Mouse (Mus musculus) c-Kit-positive CD71-negative TER-119-negative erythroid progenitor cells, embryonic 14.5 days (primary cell): ENCODE measurements around the gene Ush1g.

ENCODE experiments used
- DNase-seq: peaks from one replicate; pipeline ENCODE4 v3.0.0-alpha.2; 2013; ENCODE audit warnings: low read depth

Gene Ush1g

DNA sequence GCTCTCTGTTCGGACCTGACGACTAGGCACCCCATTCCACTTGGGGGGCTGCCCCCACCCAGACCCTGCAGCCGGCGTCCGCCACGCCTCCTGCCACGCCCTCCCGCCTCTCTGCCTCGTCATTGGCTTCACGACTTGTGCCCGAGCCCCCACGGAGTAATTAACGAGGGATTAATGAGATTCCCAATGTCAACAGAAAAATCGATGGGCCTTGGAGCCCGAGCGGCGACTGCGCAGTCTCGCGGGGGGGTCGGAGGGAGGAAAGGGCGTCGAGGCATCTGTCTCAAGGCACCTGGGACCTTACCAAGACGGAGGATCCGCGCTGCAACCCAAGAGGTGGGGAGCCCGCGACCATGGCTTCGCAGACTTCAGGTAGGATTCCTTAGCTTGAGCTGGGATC lies 12.7 kb upstream of the Ush1g start, which contains the start of gene Otop3:
Otop3 (plus strand) TSS at position 201 of the 400 bp plus-strand sequence.
- no peak for DNase-seq

- DNase-seq = no peak
These were observed 7.5 kb upstream of the Ush1g start for GRCm38 (mm10) chr11:115329339-115329738.

DNA sequence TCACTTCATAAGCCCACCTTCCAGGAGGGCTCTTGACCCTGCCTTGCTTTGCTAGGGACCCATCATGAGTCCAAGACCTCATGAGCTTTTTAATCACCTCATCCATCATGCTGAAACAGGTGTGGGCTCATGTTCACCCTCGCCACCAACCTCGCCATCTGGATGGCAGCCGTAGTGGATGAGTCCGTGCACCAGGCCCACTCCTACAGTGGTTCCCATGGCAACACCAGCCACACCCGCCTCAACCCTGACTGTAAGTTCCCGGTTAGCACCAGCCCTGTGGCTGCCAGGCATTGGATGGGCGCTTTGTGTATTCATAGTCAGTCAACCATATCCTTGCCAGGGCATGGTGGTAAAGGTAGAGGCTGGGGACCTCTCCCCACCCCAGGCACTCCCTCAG lies 4.9 kb upstream of the Ush1g start:
- DNase-seq = no peak

DNA sequence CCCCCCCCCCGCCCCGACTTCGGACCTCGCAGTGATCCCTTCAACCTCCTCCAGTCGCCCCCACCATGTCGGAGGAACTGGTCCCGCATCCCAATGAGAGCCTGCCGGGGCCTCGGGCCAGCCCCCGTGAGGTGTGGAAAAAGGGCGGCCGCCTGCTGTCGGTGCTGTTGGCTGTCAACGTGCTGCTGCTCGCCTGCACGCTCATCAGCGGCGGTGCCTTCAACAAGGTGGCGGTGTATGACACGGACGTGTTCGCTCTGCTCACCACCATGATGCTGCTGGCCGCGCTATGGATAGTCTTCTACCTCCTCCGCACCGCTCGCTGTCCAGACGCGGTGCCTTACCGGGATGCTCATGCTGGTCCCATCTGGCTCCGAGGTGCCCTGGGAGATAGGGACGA lies 1.5 kb upstream of the Ush1g start:
- no peak for DNase-seq

- no peak for DNase-seq
These were observed 2.0 kb downstream of the Ush1g start for GRCm38 (mm10) chr11:115319704-115320383.

- no peak for DNase-seq
These were observed 3.4 kb downstream of the Ush1g start for GRCm38 (mm10) chr11:115318245-115319027.

GRCm38 (mm10) chr11:115317204-115317603 lies 4.6 kb downstream of the Ush1g start:
- no peak for DNase-seq

DNA sequence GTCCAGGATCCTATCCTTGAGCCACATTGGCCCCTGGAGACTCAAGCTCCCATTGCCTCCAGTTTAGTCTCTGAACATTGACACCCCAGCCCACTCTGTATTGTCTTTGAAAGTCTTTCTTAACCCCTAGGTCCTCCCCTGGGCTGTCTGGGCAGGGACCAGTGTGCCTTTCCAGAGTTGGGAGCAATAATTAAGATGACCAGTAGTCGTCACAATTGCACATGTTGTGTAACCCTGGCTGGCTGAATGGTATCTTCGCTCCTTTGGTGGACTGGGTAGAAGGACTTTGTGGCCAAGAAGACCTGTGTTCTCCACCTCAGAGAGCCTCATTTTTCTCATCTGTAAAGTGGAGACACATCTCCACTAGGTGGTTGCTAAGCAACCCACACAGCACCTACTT lies 7.6 kb downstream of the Ush1g start:
- DNase-seq = no peak

DNA sequence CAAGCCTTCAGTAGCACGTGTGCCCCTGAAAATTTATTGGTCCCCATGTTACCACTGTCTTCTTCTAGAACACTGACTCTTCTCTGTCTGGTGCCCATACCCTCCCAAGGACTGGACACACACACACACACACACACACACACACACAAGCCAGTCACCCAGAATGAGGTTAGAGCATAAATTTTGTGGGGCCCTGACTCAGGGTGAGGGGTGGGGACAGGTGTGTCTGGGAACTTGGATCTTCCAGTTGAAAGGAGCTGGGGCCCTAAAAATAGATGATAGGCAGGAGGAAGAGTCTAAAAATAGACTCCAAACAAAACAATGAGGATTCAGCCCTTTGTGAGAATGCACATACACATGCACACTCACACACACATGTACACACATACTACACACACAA lies 13.1 kb downstream of the Ush1g start:
- DNase-seq = no peak

GRCm38 (mm10) chr11:115306863-115307262 lies 15.0 kb downstream of the Ush1g start, which contains the start of gene Otop2:
Otop2 (plus strand) TSS chr11:115307163.
- no peak for DNase-seq

GRCm38 (mm10) chr11:115303167-115303566 lies 18.7 kb downstream of the Ush1g start:
- DNase-seq = no peak

DNA sequence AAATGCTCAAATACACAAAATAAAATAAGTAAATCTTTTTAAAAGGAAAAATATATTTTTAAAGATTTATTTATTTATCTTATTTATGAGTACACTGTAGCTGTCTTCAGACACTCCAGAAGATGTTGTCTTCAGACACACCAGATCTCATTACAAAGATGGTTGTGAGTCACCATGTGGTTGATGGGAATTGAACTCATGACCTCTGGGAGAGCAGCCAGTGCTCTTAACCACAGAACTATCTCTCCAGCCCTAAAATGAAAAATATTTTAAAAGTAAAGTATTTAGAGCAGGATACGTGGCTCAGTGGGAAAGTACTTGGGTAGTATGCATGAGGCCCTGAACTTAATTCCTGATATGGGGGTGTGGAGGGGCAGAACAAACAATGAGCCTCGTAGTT lies 20.5 kb downstream of the Ush1g start:
- no peak for DNase-seq

DNA sequence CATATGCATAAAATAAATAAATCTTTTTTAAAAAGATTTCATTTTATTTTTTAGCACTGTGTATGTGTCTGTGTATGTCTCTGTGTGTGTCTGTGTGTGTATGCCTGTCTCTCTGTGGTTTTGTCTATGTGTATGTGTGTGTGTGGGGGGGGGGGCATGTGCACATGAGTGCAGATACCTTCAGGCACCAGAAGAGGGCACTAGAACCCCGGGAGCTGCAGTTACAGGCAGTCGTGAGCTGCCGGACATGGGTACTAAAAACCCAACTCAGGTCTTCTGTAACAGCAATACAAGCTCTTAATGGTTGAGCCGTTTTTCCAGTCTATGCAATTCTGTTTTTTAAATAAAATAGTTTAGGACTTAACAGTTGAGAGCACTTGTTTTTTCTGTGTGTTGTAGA lies 21.1 kb downstream of the Ush1g start:
- DNase-seq = no peak

- no peak for DNase-seq
These were observed 23.7 kb downstream of the Ush1g start for GRCm38 (mm10) chr11:115298160-115298559.

DNA sequence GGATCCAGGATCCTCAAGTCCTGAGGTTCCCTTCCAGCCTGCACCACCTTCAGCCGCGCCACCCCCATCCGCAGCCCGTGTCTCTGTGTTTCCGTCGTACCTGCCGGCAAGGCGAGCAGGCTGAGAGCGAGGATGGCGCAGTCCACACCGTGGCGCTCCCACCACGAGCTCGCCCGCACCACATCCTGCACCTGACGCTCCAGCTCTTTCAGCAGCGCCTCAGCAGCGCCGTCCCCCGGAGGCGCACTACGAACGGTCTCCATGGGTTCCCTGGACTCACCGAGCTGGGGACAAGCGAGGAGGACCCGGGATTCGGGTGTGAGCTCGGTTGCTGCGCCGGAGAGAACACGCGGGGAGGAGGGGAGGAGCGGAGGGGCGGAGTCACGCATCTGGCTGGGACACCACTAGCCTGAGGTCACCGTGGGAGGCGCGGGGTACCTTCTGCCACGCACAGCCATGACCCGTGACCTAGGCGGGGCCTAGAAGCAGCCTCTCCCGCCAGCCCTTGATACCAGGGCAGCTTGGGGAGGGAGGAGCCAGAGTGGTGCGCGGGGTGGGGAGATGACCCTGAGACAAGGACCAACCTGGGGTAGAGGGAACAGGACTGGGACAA lies 24.5 kb downstream of the Ush1g start, which contains the start of gene Fads6:
Fads6 (minus strand) TSS at position 450 of the 613 bp plus-strand sequence.
- no peak for DNase-seq

GRCm38 (mm10) chr11:115296471-115297210 lies 25.2 kb downstream of the Ush1g start:
- no peak for DNase-seq

DNA sequence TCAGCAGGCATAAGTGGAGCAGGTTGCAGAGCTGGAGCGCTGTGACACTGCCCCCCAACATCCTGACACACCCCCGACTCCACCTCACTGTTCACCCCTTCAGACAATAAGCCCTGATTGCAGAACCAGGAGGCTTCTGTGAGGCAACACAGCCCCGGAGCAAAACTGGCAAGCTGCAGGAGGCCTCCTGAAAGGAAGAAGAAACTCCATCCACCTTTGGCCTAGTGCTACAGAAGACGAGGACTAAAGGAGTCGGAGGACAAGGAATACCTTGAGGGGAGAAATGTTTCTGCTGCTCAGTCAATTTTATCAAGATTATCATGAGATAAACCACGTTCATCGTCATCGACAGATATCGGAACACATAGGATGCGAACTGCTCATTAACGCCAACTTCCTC lies 25.9 kb downstream of the Ush1g start:
- no peak for DNase-seq

DNA sequence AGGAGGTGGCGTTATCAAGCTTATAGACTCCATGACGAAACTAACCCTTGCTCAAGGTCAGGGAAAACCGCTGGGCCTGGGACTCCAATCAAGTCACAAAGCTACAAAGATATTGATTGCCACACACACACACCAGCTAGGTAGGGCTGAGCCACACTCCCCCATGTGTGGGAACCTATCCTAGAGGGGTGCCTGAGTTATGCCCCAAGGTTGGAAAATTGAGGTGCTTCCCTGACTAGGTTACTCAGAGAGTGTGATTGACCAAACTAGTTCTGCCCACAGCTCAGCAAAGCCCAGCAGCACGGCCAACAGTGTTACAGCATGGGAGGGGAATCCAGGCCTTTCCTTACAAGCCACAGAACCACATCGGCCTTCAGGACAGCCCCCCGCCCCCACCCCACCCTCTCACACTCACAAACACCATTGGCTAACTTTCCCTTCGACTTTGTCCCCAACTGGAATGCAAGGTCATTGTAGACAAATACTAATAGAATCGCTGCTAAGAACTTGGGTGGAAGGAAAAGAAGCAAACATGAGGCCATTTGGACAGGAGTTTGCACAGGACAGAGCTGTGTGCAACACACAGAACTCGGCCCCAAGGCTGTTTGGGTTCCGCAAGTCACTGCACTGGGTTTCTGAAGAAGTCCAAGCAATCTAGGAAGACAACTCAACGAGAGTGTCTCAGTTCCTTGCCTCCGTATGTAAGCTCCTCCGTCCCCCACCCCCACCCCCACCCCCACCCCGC lies 29.0 kb downstream of the Ush1g start:
- no peak for DNase-seq

DNA sequence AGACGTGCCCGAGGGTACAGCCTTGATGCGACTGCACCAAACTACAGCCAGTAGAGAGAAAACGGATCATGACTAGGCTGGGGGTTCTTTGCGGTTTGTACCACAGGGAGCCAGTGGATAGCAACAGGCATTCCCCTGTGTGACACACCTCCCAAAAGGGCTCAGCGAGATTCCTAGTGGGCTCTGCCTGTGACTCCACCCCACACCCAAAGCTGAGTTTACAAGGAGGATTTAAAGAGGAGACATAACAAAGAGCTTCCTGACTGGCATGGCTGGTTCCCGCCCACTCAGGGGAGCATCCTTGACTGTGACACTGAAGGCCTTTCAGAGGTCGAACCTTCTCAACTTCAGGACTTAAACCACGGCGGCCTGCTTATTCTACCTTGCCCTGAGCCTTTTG lies 30.3 kb downstream of the Ush1g start:
- no peak for DNase-seq

GRCm38 (mm10) chr11:115290919-115291318 lies 30.9 kb downstream of the Ush1g start:
- no peak for DNase-seq

- no peak for DNase-seq
These were observed 31.5 kb downstream of the Ush1g start for GRCm38 (mm10) chr11:115290314-115290713.

DNA sequence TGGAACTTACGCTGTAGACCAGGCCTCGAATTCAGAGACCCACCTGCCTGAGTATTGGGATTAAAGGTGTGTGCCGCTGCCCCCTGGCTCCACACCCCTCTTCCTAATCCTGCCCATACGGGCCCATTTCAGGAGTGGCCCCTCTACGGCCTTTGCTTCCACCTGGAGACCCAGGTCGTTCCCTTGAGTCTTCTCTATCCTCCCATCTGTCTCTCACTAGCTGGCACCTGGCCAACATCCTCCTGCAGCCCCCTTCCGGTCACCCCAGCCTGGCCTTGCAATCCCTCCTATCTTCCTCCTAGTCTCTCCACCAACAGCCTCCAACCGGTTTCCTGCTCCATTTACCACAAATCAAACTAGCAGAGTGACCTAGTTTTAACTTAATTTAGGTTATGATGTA lies 32.0 kb downstream of the Ush1g start:
- DNase-seq = no peak
